Mouse (Mus musculus): ENCODE results near the gene Vgll4. TPM values are rescaled to one million over a fixed set of nuclear protein-coding genes. Genes with fewer than 3 reads are reported as not detected.

Vgll4 gene
- polyA plus RNA-seq, 1 experiment from 2014 or later = 129 TPM

DNA sequence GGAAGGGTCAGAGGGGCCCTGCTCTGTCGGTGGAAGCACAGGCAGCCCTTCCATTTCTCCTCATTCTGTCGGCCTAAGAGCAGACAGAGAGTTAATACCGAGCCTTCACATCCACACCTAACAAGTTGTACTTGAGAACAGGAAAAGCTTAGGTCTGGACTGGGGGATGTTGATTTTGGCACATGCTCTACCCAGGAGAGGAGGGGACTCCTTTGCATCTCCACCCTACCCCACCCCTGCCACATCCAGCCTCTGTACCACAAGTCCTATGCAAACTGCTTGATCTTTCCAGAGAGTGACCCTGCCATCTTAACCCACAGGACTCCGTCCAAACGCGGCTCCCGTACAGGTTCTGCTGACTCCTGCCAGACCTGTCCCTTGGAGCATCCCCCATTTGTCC lies 148.1 kb downstream of the Vgll4 start:
- Histone ChIP-seq H3K4me1 (peaks cover 28% of the 10 kb centered on the region), H3K4me3 (no peak overlapping the region), H3K27me3 (ENCODE audit: low read depth, poor library complexity, severe bottlenecking) (peaks cover 4% of the 10 kb centered on the region; the same call in 1 of the 2 replicates), H3K27ac (no peak overlapping the region), H3K36me3 (no peaks in the 10 kb centered on the region), H3K9me3 (replicated peaks) (no peaks in the 10 kb centered on the region)
- WGBS = 91% methylated on average over 7 of the region's 7 CpGs
- DNase-seq (ENCODE audit: low spot score) = no peak

DNA sequence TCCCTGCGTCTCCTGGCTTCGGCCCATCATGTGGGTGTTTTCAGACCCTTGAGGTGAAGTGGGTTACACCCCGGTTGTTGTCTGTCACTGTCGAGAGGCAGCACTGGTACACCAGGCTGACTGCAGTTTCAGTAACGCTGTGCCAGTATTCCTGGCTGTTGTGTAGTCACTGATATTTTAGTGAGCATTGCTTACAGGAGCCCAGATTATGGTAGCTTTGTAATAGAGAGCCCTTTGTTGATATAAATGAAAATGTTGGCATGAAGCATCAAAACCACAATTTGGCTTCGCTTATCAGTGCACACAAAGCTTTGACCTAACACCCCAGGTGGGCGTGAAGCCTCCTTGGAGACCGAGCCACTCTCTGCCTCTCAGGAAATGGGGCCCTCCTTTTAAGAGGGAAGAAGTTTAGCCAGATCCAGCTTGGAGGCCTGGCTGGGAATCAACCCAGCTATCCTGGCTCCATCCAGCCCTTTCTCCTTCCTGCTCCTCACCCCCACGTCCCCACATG lies 149.8 kb downstream of the Vgll4 start:
- DNase-seq (ENCODE audit: low spot score) = no peak
- Histone ChIP-seq H3K27me3 (ENCODE audit: low read depth, poor library complexity, severe bottlenecking) (peaks cover 9% of the 10 kb centered on the region; the same call in 1 of the 2 replicates), H3K27ac (peak overlapping the region; percentile 71), H3K4me3 (no peak overlapping the region), H3K4me1 (peaks cover 28% of the 10 kb centered on the region), H3K36me3 (no peaks in the 10 kb centered on the region), H3K9me3 (replicated peaks) (no peaks in the 10 kb centered on the region)
- WGBS = 62% methylated on average over 9 of the region's 9 CpGs

GRCm38 (mm10) chr6:114818471-114818870 lies 151.3 kb downstream of the Vgll4 start:
- no peak overlapping the region for H3K4me3 ChIP-seq
- no peaks in the 10 kb centered on the region for H3K9me3 ChIP-seq (replicated peaks)
- H3K27ac ChIP-seq = peak overlapping the region; percentile 61
- no peaks in the 10 kb centered on the region for H3K36me3 ChIP-seq
- DNase-seq (ENCODE audit: low spot score) = no peak
- H3K4me1 ChIP-seq = peaks cover 36% of the 10 kb centered on the region
- WGBS = 60% methylated on average over 6 of the region's 6 CpGs
- H3K27me3 ChIP-seq (ENCODE audit: low read depth, poor library complexity, severe bottlenecking) = peaks cover 9% of the 10 kb centered on the region; the same call in 1 of the 2 replicates

DNA sequence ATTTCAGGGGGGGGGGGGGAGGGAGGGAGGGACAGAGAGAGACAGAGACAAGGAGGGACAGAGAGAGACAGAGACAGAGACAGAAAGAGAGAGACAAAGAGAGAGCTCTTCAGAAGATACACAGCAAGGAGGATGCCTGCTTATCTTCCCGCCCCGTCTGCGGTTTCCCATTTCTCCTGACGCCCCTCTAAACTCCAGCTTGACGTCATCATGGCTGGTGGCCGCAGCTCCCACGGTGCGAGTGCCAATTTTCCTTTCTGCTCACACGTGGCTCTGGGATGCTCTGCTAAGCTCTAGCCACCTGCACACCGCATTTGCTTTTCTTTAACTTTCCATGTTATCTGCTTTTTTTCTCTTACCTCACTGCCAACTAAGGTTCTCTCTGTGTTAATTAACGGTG lies 151.8 kb downstream of the Vgll4 start:
- H3K27ac ChIP-seq = peak overlapping the region; percentile 61; the same call in 1 of the 2 replicates

GRCm38 (mm10) chr6:114814882-114815650 lies 154.7 kb downstream of the Vgll4 start:
- Histone ChIP-seq H3K9me3 (replicated peaks) (no peaks in the 10 kb centered on the region), H3K4me1 (peaks cover 47% of the 10 kb centered on the region), H3K36me3 (no peaks in the 10 kb centered on the region), H3K27me3 (ENCODE audit: low read depth, poor library complexity, severe bottlenecking) (peaks cover 9% of the 10 kb centered on the region; the same call in 1 of the 2 replicates), H3K27ac (no peak overlapping the region), H3K4me3 (no peak overlapping the region)
- WGBS = 95% methylated on average over 5 of the region's 5 CpGs
- no peak for DNase-seq (ENCODE audit: low spot score)

More for the DNA sequence above, 151.8 kb downstream of the Vgll4 start:
- no peak for DNase-seq (ENCODE audit: low spot score)
- no peaks in the 10 kb centered on the region for H3K36me3 ChIP-seq
- no peak overlapping the region for H3K4me3 ChIP-seq
- peaks cover 37% of the 10 kb centered on the region for H3K4me1 ChIP-seq
- no peaks in the 10 kb centered on the region for H3K9me3 ChIP-seq (replicated peaks)
- 60% methylated on average over 11 of the region's 11 CpGs for WGBS
- peaks cover 9% of the 10 kb centered on the region; the same call in 1 of the 2 replicates for H3K27me3 ChIP-seq (ENCODE audit: low read depth, poor library complexity, severe bottlenecking)

GRCm38 (mm10) chr6:114814199-114814881 lies 155.5 kb downstream of the Vgll4 start:
- H3K4me3 ChIP-seq = no peak overlapping the region
- H3K36me3 ChIP-seq = no peaks in the 10 kb centered on the region
- no peak for DNase-seq (ENCODE audit: low spot score)
- WGBS = 62% methylated on average over 6 of the region's 6 CpGs
- H3K27me3 ChIP-seq (ENCODE audit: low read depth, poor library complexity, severe bottlenecking) = peaks cover 9% of the 10 kb centered on the region; the same call in 1 of the 2 replicates
- H3K4me1 ChIP-seq = peaks cover 47% of the 10 kb centered on the region
- H3K27ac ChIP-seq = no peak overlapping the region
- no peaks in the 10 kb centered on the region for H3K9me3 ChIP-seq (replicated peaks)

DNA sequence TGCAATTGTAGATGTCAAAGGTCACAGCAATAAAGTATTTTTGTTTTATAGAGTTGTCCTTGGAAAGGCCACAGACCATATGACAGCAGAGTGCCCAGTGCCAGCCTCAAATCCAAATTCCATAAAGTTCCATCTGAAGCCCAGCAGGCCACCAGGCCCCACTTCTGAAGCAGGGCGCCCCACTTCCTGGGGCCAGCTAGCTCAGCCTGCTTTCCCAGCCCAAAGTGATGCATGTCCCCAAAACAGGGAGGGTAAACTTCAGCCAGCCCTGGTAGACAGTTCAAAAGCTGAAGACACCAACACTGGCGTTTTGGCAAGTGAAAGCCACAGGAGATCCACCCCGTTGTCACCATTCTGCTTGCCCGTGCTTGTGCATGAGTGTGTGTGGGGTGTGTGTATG lies 157.0 kb downstream of the Vgll4 start:
- Histone ChIP-seq H3K9me3 (replicated peaks) (no peaks in the 10 kb centered on the region), H3K4me1 (peaks cover 41% of the 10 kb centered on the region), H3K27ac (no peak overlapping the region), H3K36me3 (no peaks in the 10 kb centered on the region), H3K27me3 (ENCODE audit: low read depth, poor library complexity, severe bottlenecking) (0 out of 2 replicates have a peak, but pooled peaks cover 9% of the 10 kb centered on the region), H3K4me3 (no peak overlapping the region)
- DNase-seq (ENCODE audit: low spot score) = no peak
- 85% methylated on average over 4 of the region's 4 CpGs for WGBS

DNA sequence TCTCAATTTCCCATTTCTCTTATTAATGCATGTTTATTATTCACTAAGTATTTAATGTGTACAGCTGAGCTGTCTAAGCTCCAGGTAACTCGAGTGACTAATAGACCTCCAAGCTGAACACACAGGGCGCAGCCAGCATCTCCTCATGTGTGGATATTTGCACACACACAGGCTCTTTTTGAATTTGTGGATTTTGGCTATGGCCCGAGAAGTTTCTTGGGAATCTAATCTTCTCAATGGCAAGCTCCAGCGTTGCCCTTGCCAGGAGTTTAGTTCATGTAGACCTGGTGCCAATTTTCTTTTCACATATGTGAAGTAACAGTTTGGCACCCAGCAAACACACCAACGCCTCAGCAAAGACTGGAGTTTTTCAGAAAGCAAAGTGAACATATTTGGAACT lies 157.5 kb downstream of the Vgll4 start:
- no peak for DNase-seq (ENCODE audit: low spot score)

More for the DNA sequence above, 157.5 kb downstream of the Vgll4 start:
- peaks cover 39% of the 10 kb centered on the region for H3K4me1 ChIP-seq
- H3K27me3 ChIP-seq (ENCODE audit: low read depth, poor library complexity, severe bottlenecking) = 0 out of 2 replicates have a peak, but pooled peaks cover 9% of the 10 kb centered on the region
- no peak overlapping the region for H3K27ac ChIP-seq
- WGBS = 88% methylated on average over 5 of the region's 5 CpGs
- H3K9me3 ChIP-seq (replicated peaks) = no peaks in the 10 kb centered on the region
- H3K4me3 ChIP-seq = no peak overlapping the region
- no peaks in the 10 kb centered on the region for H3K36me3 ChIP-seq

Other genes starting within 250 kb of the Vgll4 start
- gene Tamm41, start 67.9 kb upstream of the Vgll4 start, polyA plus RNA-seq (2016; fragmentation: Nextera tagmentation; extraction: Ambion mirVana) = 104 and 106 TPM in 2 replicates
- gene Syn2, start 164.9 kb upstream of the Vgll4 start, polyA plus RNA-seq (2016; fragmentation: Nextera tagmentation; extraction: Ambion mirVana) = 0.26 and 0.30 TPM in 2 replicates

Data from limb, embryonic 10.5 days (tissue).